Mouse (Mus musculus): ENCODE measurements at regions not wholly inside any gene's neighbourhood (a gene's known extent, or its start where the extent isn't known, plus 50 kb on each side); places are given as distances from the start of the nearest gene placed in this dataset.

DNA sequence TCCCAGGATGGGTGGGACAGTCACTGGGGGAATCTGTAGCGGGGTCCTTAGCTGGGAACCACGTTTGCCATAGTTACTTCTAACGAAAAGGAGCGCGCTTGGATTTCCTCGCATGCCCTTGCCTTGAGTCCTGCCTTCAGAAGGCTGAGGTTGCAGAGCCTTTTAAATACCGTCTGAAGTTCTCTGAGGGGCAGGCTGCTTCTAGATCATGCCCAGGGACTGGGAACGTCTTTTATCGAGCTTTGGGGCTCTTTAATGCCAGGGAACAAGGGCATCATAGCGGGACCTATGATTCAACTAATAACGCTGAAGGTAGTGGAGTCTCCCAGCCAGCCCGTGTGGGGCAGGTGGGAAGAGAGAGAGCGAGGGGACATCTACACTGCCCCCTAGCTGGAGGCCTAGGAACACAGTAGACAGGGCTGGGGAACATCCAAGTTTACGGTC is 369.1 kb downstream of the Vrk1 start:
- H3K27ac ChIP-seq (ENCODE audit: low read depth, low read length) = no peak overlapping the region; the same call in 1 of the 2 replicates
- H3K9me3 ChIP-seq (ENCODE audit: control insufficient read depth, low read length) = no peaks in the 10 kb centered on the region
- H3K4me1 ChIP-seq (ENCODE audit: control insufficient read depth, insufficient read depth, low read length) = peaks cover 7% of the 10 kb centered on the region
- peak overlapping the region; percentile 68 for H3K4me2 ChIP-seq
- ATAC-seq (ENCODE audit: low FRiP score) = peak; percentile 91
- H3K27me3 ChIP-seq (ENCODE audit: control insufficient read depth, insufficient read depth, low read length) = no peaks in the 10 kb centered on the region
- H3K36me3 ChIP-seq (ENCODE audit: control insufficient read depth, insufficient read depth, low read length) = no peaks in the 10 kb centered on the region
- H3K4me3 ChIP-seq (ENCODE audit: low read depth, low read length) = peak overlapping the region; percentile 30
- DNase-seq (ENCODE audit: low spot score, missing footprints) = peak; percentile 95
- H3K9ac ChIP-seq (ENCODE audit: low read length) = peak overlapping the region; percentile 59
- WGBS = 1% methylated on average over 14 of the region's 14 CpGs

DNA sequence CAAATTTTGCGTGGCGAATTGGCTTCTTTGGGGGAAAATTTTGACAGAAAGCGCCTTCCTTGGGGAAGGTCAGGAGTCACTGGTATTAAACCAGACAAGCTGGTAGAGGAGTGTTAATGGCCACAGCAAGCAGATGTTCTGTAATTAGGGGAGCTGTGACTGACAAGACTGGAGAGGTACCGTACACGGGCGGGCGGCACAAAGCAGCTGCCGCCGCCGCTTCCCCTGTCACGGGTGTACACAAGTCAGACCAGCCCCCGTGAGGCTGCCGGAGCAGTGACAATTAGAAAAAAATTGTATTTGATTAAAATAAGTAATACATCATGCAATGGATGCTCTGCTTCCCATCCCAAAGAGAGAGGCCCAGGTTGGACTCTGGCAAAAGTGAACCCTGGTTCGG is 369.8 kb downstream of the Vrk1 start:
- 61% methylated on average over 14 of the region's 14 CpGs for WGBS
- Histone ChIP-seq H3K27ac (ENCODE audit: low read depth, low read length) (no peak overlapping the region), H3K4me3 (ENCODE audit: low read depth, low read length) (no peak overlapping the region), H3K9ac (ENCODE audit: low read length) (no peak overlapping the region), H3K4me2 (no peak overlapping the region), H3K27me3 (ENCODE audit: control insufficient read depth, insufficient read depth, low read length) (no peaks in the 10 kb centered on the region), H3K9me3 (ENCODE audit: control insufficient read depth, low read length) (no peaks in the 10 kb centered on the region), H3K4me1 (ENCODE audit: control insufficient read depth, insufficient read depth, low read length) (peaks cover 7% of the 10 kb centered on the region), H3K36me3 (ENCODE audit: control insufficient read depth, insufficient read depth, low read length) (no peaks in the 10 kb centered on the region)
- DNase-seq (ENCODE audit: low spot score, missing footprints) (no peak), ATAC-seq (ENCODE audit: low FRiP score) (peak; percentile 66)

DNA sequence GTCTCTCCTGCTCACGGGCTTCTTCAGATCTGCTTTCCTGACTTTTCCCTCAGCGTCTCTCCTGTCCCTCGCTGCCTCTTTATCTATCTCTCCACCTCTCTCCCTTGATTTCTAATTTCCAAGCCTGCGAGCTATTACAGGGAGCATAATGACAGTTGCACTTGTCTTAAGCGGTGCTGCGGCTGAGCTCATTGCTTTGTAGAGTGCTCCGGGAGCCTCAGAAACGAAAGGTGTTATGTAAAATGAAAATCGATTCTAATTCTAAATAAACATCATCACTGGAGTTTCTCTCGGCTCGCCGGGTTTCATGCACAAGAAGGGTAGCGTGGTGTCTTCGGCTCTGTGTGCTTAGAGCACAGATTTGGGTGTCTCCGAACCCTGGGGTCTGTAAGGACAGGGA is 371.8 kb downstream of the Vrk1 start:
- Histone ChIP-seq H3K4me2 (no peak overlapping the region), H3K4me3 (ENCODE audit: low read depth, low read length) (no peak overlapping the region), H3K27me3 (ENCODE audit: control insufficient read depth, insufficient read depth, low read length) (no peaks in the 10 kb centered on the region), H3K4me1 (ENCODE audit: control insufficient read depth, insufficient read depth, low read length) (peaks cover 4% of the 10 kb centered on the region), H3K27ac (ENCODE audit: low read depth, low read length) (no peak overlapping the region), H3K9me3 (ENCODE audit: control insufficient read depth, low read length) (no peaks in the 10 kb centered on the region), H3K36me3 (ENCODE audit: control insufficient read depth, insufficient read depth, low read length) (no peaks in the 10 kb centered on the region), H3K9ac (ENCODE audit: low read length) (no peak overlapping the region)
- no peak for DNase-seq (ENCODE audit: low spot score, missing footprints)
- no peak for ATAC-seq (ENCODE audit: low FRiP score)
- 81% methylated on average over 15 of the region's 15 CpGs for WGBS

DNA sequence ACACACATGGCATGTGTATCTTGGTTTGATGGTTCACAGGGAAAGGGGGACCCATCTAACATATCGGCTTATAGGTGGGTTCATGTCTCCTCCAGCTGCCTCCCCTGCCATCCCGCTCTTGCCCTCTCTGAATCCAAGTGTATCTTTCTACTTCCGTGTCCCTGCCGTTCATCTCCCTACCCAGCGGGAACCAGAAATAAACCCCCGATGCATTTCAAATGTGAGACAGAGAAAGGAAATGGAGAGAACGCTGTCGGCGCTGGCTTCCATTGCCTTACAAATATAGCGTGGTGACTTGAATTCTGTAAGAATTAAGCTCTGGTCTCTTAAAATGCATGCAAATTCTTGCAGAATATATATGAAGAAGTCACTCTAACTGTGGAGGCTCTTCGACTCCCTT is 379.2 kb downstream of the Vrk1 start:
- ATAC-seq (ENCODE audit: low FRiP score) (no peak), DNase-seq (ENCODE audit: low spot score, missing footprints) (no peak)
- no peak overlapping the region for H3K9ac ChIP-seq (ENCODE audit: low read length)
- WGBS = 91% methylated on average over 11 of the region's 11 CpGs
- no peaks in the 10 kb centered on the region for H3K36me3 ChIP-seq (ENCODE audit: control insufficient read depth, insufficient read depth, low read length)
- no peak overlapping the region for H3K27ac ChIP-seq (ENCODE audit: low read depth, low read length)
- no peaks in the 10 kb centered on the region for H3K9me3 ChIP-seq (ENCODE audit: control insufficient read depth, low read length)
- H3K4me1 ChIP-seq (ENCODE audit: control insufficient read depth, insufficient read depth, low read length) = no peaks in the 10 kb centered on the region
- H3K27me3 ChIP-seq (ENCODE audit: control insufficient read depth, insufficient read depth, low read length) = no peaks in the 10 kb centered on the region
- H3K4me2 ChIP-seq = no peak overlapping the region
- no peak overlapping the region for H3K4me3 ChIP-seq (ENCODE audit: low read depth, low read length)

DNA sequence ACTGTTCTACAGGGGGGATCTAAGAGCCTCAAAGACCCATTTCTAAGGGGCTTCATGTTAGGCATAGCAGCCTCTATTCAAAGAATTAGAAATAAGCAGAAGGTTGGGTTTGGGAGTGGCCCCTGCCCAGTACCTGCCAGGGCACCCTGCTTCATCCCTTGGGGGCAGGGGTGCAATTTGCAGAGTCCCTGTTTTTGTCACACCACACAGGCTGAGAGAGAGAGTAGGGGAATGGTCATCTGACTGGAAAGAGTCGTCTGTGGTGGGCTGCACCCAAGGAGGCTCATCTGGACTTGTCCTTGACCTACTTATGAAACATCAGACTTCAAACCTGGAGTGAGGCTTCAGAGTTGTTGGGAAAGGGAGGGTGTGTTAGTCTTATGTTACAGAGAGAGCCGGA is 382.3 kb downstream of the Vrk1 start:
- Histone ChIP-seq H3K27ac (ENCODE audit: low read depth, low read length) (no peak overlapping the region), H3K9me3 (ENCODE audit: control insufficient read depth, low read length) (no peaks in the 10 kb centered on the region), H3K4me2 (no peak overlapping the region), H3K9ac (ENCODE audit: low read length) (no peak overlapping the region), H3K4me3 (ENCODE audit: low read depth, low read length) (no peak overlapping the region), H3K4me1 (ENCODE audit: control insufficient read depth, insufficient read depth, low read length) (no peaks in the 10 kb centered on the region), H3K36me3 (ENCODE audit: control insufficient read depth, insufficient read depth, low read length) (no peaks in the 10 kb centered on the region), H3K27me3 (ENCODE audit: control insufficient read depth, insufficient read depth, low read length) (no peaks in the 10 kb centered on the region)
- 85% methylated on average over 2 of the region's 2 CpGs for WGBS
- no peak for DNase-seq (ENCODE audit: low spot score, missing footprints)
- ATAC-seq (ENCODE audit: low FRiP score) = no peak

DNA sequence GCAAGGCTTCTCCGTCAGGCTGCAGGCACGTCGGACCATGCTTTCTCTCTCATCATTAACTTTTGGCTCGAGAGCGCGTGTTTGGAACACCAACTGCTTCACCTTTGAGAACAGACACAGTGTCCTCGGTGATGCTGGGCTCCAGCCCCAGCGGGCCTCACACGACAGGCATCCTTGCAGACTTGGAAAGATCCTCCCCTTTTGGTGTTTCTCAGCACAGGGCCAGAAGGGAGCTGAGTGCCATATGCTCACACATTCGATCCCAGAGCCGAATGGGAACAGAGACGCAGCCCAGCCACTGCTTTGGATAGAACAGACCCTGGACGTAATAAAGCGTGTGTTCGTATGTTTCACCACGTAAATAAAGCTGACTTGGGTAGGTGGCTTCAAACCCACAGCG is 389.1 kb downstream of the Vrk1 start:
- no peak overlapping the region for H3K4me3 ChIP-seq (ENCODE audit: low read depth, low read length)
- H3K4me1 ChIP-seq (ENCODE audit: control insufficient read depth, insufficient read depth, low read length) = no peaks in the 10 kb centered on the region
- H3K27ac ChIP-seq (ENCODE audit: low read depth, low read length) = no peak overlapping the region
- no peak overlapping the region; the same call in 1 of the 2 replicates for H3K9ac ChIP-seq (ENCODE audit: low read length)
- ATAC-seq (ENCODE audit: low FRiP score) (no peak), DNase-seq (ENCODE audit: low spot score, missing footprints) (no peak)
- H3K36me3 ChIP-seq (ENCODE audit: control insufficient read depth, insufficient read depth, low read length) = no peaks in the 10 kb centered on the region
- WGBS = 86% methylated on average over 17 of the region's 17 CpGs
- H3K9me3 ChIP-seq (ENCODE audit: control insufficient read depth, low read length) = no peaks in the 10 kb centered on the region
- H3K4me2 ChIP-seq = no peak overlapping the region
- no peaks in the 10 kb centered on the region for H3K27me3 ChIP-seq (ENCODE audit: control insufficient read depth, insufficient read depth, low read length)

DNA sequence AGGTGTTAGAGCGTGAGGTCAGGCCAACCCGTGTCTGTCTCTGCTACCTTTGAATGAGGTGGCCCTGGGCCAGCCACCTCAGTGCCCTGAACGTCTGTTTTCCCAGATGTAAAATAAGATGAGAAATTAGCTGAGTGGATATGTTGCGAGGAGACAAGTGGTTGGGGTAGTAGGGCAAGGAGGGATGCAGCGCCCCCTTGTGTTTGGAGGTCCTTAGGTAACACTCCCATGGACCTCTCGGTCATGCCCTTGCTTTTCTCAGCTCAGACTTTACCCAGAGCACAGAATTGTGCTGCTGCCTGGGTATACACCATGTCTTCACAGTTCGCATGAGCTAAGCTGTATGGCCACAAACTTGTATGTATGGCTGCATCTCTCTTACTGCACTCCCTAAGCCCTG is 401.0 kb downstream of the Vrk1 start:
- H3K4me2 ChIP-seq = no peak overlapping the region
- H3K4me3 ChIP-seq (ENCODE audit: low read depth, low read length) = no peak overlapping the region
- DNase-seq (ENCODE audit: low spot score, missing footprints) = no peak
- H3K9ac ChIP-seq (ENCODE audit: low read length) = no peak overlapping the region
- H3K4me1 ChIP-seq (ENCODE audit: control insufficient read depth, insufficient read depth, low read length) = no peaks in the 10 kb centered on the region
- no peak for ATAC-seq (ENCODE audit: low FRiP score)
- no peaks in the 10 kb centered on the region for H3K27me3 ChIP-seq (ENCODE audit: control insufficient read depth, insufficient read depth, low read length)
- H3K27ac ChIP-seq (ENCODE audit: low read depth, low read length) = no peak overlapping the region
- H3K36me3 ChIP-seq (ENCODE audit: control insufficient read depth, insufficient read depth, low read length) = no peaks in the 10 kb centered on the region
- no peaks in the 10 kb centered on the region for H3K9me3 ChIP-seq (ENCODE audit: control insufficient read depth, low read length)
- 87% methylated on average over 7 of the region's 7 CpGs for WGBS

DNA sequence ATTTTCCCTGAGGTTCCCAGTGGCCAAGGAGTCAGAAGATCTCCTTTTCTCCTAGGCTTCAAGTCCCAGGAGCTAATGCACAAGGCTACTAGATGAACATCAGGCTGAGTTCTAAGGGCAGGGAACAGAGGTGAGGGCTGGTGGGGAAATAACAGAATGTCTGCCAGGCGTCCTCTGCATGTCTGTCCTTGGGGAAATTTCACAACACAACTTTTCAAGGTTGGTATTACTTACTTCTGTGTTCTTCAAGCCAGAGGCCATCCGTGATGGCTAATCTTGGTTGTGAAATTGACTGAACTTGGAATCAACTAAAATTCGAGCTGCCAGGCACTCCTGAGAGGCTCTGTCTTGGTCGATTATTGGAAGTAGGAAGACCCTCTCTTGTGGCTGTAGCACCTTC is 416.6 kb downstream of the Vrk1 start:
- Histone ChIP-seq H3K4me1 (ENCODE audit: control insufficient read depth, insufficient read depth, low read length) (no peaks in the 10 kb centered on the region), H3K9ac (ENCODE audit: low read length) (no peak overlapping the region), H3K9me3 (ENCODE audit: control insufficient read depth, low read length) (no peaks in the 10 kb centered on the region), H3K4me3 (ENCODE audit: low read depth, low read length) (no peak overlapping the region), H3K36me3 (ENCODE audit: control insufficient read depth, insufficient read depth, low read length) (no peaks in the 10 kb centered on the region), H3K27me3 (ENCODE audit: control insufficient read depth, insufficient read depth, low read length) (no peaks in the 10 kb centered on the region), H3K27ac (ENCODE audit: low read depth, low read length) (no peak overlapping the region), H3K4me2 (no peak overlapping the region)
- ATAC-seq (ENCODE audit: low FRiP score) (no peak), DNase-seq (ENCODE audit: low spot score, missing footprints) (no peak)
- 77% methylated on average over 4 of the region's 4 CpGs for WGBS

DNA sequence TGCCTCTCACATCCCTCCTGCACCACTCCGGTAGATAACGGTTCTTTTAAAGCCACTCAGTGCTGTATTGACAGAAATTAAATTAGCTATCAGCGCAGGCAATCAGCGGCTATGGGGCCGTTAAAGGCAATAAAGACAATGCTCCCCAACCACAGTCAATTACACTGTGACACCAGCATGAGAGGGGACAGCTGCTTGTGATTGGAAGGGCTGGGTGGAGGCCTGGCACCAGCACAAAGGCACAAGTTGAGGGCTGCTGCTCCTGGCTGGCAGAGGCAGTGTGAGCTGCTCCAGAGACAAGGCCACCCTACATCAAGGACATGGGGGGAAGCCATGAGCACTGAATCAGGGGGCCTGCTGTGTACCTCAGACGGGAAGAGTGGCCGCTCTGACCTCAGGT is 420.0 kb downstream of the Vrk1 start:
- no peak overlapping the region for H3K27ac ChIP-seq (ENCODE audit: low read depth, low read length)
- no peak overlapping the region for H3K9ac ChIP-seq (ENCODE audit: low read length)
- WGBS = 89% methylated on average over 7 of the region's 7 CpGs

DNA sequence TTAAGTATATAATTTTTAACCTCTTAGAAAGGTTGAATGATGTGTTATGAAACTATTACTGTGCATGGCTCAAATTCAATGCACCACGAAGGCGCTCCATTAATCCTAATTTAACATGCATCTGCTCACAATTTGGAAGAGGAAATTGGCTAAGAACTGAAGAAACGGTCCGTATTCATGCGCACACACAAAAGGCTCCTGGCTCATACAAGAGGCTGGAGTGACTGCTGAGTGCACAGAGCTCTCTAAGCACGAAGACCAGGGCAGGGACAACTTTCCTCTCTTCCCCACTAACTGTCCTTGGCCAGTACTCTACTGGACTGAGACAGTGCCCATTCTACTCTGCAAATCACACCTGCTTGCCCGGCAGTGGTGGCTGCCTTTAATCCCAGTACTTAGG is 435.1 kb downstream of the Vrk1 start:
- no peak overlapping the region for H3K27ac ChIP-seq (ENCODE audit: low read depth, low read length)
- no peaks in the 10 kb centered on the region; the same call in 1 of the 2 replicates for H3K9me3 ChIP-seq (ENCODE audit: control insufficient read depth, low read length)
- ATAC-seq (ENCODE audit: low FRiP score) (no peak), DNase-seq (ENCODE audit: low spot score, missing footprints) (no peak)
- H3K4me1 ChIP-seq (ENCODE audit: control insufficient read depth, insufficient read depth, low read length) = no peaks in the 10 kb centered on the region
- 74% methylated on average over 7 of the region's 7 CpGs for WGBS
- no peaks in the 10 kb centered on the region for H3K27me3 ChIP-seq (ENCODE audit: control insufficient read depth, insufficient read depth, low read length)
- H3K36me3 ChIP-seq (ENCODE audit: control insufficient read depth, insufficient read depth, low read length) = no peaks in the 10 kb centered on the region
- H3K9ac ChIP-seq (ENCODE audit: low read length) = no peak overlapping the region
- no peak overlapping the region for H3K4me2 ChIP-seq
- no peak overlapping the region for H3K4me3 ChIP-seq (ENCODE audit: low read depth, low read length)

More for the DNA sequence above, 420.0 kb downstream of the Vrk1 start:
- Histone ChIP-seq H3K9me3 (ENCODE audit: control insufficient read depth, low read length) (no peaks in the 10 kb centered on the region), H3K4me2 (no peak overlapping the region), H3K27me3 (ENCODE audit: control insufficient read depth, insufficient read depth, low read length) (no peaks in the 10 kb centered on the region), H3K4me1 (ENCODE audit: control insufficient read depth, insufficient read depth, low read length) (no peaks in the 10 kb centered on the region), H3K36me3 (ENCODE audit: control insufficient read depth, insufficient read depth, low read length) (no peaks in the 10 kb centered on the region), H3K4me3 (ENCODE audit: low read depth, low read length) (no peak overlapping the region)
- ATAC-seq (ENCODE audit: low FRiP score) (no peak), DNase-seq (ENCODE audit: low spot score, missing footprints) (no peak)
